Mouse (Mus musculus): Measurements from ENCODE around the gene Cep95. TPM values are rescaled to one million over a fixed set of nuclear protein-coding genes. Genes with fewer than 3 reads are reported as not detected.
"Not testable (repeated sequence)": the region's sequence is repeated elsewhere in the genome, so short reads cannot be mapped to it uniquely, and the experiment has no call there.

Gene Cep95
- total RNA-seq, 2 experiments from 2014 or later: 5.9 to 7.3 TPM

DNA sequence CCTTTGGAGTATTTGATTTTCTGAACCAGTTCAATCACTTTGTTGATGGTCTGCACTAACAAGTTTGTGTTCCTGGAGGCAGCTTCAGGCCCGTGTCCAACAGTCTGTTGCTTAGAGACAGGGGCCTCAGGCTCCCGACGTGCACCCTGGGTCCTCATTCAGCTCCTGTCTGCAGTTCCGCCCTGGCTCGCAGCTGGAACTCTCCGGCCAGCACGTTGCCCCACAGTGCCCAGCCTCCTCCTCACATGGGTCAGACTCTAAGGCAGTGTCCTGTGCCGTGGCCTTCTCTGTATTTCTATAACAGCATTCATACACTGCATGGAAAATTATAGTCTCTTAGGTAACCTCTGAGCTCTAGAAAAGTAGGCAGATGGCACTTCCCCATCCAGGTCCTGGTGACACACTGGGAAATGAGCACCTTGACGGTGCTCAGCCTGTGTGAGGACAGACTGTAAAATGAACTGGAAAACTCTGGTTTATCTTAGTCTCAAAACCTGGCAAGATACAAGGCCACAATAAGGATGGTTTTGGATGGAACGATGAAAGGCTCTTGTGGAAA lies 13.1 kb downstream of the Cep95 start:
- DNase-seq (ENCODE audit: low spot score): no peak
- intact Hi-C loops (cut with DNase I): no loop called here

DNA sequence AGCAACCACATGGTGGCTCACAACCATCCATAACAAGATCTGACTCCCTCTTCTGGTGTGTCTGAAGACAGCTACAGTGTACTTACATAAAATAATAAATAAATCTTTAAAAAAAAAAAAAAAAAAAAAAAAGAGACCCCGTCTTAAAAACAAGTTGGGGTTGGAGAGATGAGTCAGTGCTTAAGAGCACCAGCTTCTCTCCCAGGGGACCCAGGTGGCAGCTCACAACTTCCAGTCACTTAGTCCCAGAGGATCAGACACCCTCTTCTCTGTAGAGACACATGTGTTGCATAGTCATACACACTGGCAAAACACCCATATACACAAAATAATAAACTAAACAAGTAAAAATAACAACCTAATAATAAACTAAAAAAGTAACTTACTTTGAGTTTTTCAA lies 18.4 kb downstream of the Cep95 start:
- DNase-seq (ENCODE audit: low spot score); intact Hi-C loops (cut with DNase I): not testable (repeated sequence)

DNA sequence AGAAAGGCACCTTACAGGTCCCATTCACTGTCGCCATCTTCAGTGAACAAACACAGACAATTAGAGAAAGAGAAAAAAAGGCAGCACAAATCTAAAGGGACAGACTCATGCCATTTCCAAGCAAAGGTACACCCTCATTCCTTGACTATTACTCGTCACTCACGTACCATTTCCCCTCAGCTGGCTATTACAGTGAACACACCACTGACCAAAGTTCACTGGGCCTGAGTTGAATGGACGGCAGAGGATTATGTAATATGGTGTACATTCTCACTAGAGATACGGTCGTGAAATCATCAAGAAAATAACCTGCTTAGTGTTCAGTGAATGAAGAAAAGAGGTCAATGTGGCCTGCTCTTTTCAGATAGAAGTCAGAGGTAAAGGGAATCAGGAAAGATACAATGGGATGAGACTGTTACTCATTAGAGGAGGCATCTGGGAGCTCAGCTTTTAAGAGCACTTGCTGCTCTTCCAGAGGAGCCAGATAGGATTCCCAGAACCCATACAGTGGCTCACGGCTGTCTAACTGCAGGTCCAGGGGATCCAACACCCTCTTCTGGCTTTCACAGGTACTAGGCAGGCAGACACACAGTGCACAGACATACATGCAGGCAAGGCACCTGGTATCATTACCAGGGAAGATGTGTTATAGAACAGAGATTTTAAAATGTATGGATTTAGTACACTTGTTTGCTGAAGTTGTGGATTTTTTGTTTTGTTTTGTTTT lies 23.5 kb downstream of the Cep95 start:
- intact Hi-C loops (cut with DNase I): no loop called here
- DNase-seq (ENCODE audit: low spot score): no peak

- no peak for DNase-seq (ENCODE audit: low spot score)
- intact Hi-C loops (cut with DNase I): no loop called here
Observed at GRCm38 (mm10) chr11:106814601-106815320, 25.7 kb downstream of the Cep95 start.

- intact Hi-C loops (cut with DNase I): no loop called here
- no peak for DNase-seq (ENCODE audit: low spot score)
Observed at GRCm38 (mm10) chr11:106815331-106815730, 26.3 kb downstream of the Cep95 start.

DNA sequence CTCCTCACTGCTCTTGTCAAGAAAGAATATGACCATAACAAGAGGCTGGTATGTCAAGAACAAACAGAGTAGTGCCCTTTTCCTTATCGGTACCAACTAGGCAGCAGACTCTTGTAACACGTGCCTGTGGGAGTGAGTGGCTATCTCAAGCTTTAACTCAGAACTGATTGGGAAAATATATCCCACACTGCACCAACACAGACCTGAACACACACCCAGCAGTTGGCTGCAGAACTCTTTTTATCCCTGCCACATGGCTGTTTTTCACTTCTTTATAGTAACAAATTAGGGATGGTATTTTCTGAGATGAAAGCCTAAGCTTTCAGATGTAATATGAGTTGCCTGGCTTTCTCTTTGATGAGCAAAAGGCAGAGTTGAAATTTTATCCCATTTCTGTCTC lies 26.7 kb downstream of the Cep95 start:
- no peak for DNase-seq (ENCODE audit: low spot score)
- intact Hi-C loops (cut with DNase I): no loop called here

- intact Hi-C loops (cut with DNase I): no loop called here
- no peak for DNase-seq (ENCODE audit: low spot score)
Observed at GRCm38 (mm10) chr11:106816316-106816715, 27.3 kb downstream of the Cep95 start.

- intact Hi-C loops (cut with DNase I): no loop called here
- no peak for DNase-seq (ENCODE audit: low spot score)
Observed at GRCm38 (mm10) chr11:106817156-106817555, 28.1 kb downstream of the Cep95 start.

DNA sequence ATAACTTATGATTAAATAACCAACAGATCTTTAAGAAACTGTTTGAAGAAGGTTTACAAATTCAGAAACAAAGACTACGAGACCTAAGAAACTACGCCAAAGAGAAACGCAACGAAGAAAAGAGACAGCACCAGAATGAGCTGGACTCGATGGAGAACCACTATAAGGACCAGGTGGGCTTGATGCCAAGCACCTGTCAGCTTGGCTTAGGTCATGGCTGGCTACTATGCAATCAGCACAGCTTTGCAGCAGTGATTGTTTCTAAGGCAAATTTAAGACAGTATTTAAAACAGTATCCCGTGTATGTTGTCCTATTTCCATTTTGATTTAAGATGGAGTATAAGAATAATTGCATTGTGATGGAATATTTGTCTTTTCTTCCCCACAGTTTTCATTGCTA lies 28.8 kb downstream of the Cep95 start:
- DNase-seq (ENCODE audit: low spot score): no peak
- intact Hi-C loops (cut with DNase I): no loop called here

GRCm38 (mm10) chr11:106818341-106818740 lies 29.3 kb downstream of the Cep95 start:
- intact Hi-C loops (cut with DNase I): no loop called here
- no peak for DNase-seq (ENCODE audit: low spot score)

GRCm38 (mm10) chr11:106819595-106819994 lies 30.5 kb downstream of the Cep95 start:
- DNase-seq (ENCODE audit: low spot score): no peak
- intact Hi-C loops (cut with DNase I): no loop called here

DNA sequence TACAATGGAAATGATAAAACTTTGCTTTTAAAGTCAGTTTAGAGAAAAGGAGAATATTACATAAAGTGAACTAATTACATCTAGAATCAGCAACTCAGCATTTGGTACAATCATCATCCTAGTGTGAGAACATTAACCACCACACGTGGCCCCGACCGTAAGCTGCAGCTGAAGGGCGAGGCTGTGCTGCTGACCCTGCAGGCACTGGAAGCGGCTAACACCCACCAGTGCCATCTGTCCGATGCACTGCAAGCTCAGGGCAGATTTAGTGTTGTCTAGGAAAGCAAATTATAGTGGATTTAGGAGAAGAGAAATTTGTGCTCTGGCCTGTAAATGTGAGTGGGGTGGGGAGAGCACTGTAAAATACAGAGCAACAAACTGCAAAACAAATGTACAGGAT lies 31.2 kb downstream of the Cep95 start:
- no peak for DNase-seq (ENCODE audit: low spot score)
- intact Hi-C loops (cut with DNase I): no loop called here

- peak; percentile 53 for DNase-seq (ENCODE audit: low spot score)
- intact Hi-C loops (cut with DNase I): no loop called here
Observed at GRCm38 (mm10) chr11:106820972-106821371, 31.9 kb downstream of the Cep95 start.

GRCm38 (mm10) chr11:106821397-106821796 lies 32.3 kb downstream of the Cep95 start:
- intact Hi-C loops (cut with DNase I): no loop called here
- DNase-seq (ENCODE audit: low spot score): no peak

GRCm38 (mm10) chr11:106822491-106822890 lies 33.4 kb downstream of the Cep95 start:
- intact Hi-C loops (cut with DNase I): no loop called here
- DNase-seq (ENCODE audit: low spot score): no peak

DNA sequence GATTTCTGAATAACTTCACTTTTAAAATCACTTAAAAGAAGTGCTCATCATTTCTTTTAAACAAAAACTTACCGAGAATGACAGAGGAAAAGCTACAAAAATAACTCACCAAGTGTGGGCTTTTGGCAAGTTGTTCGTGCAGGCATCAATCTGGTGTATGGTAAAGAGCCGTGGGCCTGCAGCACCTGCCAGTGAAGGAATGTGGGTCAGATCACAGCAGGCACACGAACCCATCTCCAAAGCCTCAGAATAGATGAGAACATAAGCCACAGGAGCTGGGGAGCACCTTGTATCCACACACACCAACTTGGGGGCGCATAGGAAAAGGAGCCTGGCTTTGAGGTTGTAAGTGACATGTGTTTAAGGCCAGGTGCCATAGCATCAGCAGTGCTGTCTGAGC lies 33.9 kb downstream of the Cep95 start:
- DNase-seq (ENCODE audit: low spot score): no peak
- intact Hi-C loops (cut with DNase I): no loop called here

DNA sequence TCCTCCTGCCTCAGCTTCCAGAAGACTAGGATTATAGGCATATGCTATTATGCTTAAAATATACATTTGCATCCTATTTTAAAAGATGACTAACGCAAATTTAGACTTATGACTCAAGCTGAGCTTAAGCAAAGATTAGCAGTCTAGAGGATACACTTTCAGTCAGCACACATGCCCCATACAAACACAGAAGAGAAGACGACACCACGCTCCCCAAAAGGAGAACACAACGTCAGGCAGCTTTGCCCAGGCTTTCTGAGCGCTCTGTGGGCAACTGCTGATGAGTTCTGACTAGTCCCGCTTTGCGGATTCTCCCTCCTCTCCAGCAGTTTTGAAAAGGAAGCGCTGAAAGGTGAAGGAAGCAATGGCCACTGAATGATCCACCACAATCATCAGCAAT lies 34.7 kb downstream of the Cep95 start:
- intact Hi-C loops (cut with DNase I): no loop called here
- no peak for DNase-seq (ENCODE audit: low spot score)

DNA sequence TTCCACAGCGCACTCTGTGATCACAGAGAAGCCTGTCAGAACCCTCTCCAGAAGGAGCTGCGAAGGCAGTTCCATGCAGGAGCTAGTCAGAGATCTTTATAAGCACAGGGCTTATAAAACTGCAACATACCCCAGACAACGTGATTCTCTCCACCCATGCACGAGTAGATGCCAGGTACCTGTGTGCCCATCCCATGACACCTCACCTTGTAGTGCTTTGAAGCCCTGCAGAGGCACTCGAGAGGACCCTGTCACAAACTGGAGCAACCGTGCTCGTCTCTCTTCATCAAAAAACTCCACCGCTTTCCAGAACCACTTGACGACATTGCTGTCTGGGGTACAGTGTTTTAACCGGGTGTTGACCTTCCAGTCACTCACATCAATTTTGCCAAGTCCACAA lies 35.4 kb downstream of the Cep95 start:
- no peak for DNase-seq (ENCODE audit: low spot score)
- intact Hi-C loops (cut with DNase I): no loop called here

- intact Hi-C loops (cut with DNase I): no loop called here
- DNase-seq (ENCODE audit: low spot score): no peak
Observed at GRCm38 (mm10) chr11:106828079-106828478, 39.0 kb downstream of the Cep95 start.

GRCm38 (mm10) chr11:106842002-106842401 lies 53.0 kb downstream of the Cep95 start:
- intact Hi-C loops (cut with DNase I): no loop called here
- no peak for DNase-seq (ENCODE audit: low spot score)

DNA sequence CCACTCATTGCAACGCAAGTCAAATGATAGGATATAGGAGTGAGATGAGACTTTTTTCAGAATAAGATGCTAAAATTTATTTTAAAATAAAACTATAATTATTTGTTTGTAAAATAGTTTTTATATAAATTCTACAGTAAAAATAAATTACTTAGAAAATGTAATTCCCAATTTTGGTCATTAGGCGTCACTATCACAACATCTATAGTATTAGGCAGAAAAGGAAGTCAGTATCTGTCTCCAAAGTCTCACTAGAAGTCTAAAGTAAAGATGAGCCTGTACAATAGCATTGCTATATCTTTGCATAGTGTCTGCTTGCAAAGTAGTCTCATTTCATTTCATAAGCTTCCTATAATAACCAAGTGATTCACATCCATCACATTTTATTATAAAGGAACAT lies 62.4 kb downstream of the Cep95 start:
- intact Hi-C loops (cut with DNase I): loop anchor here (2.0 to 5.0 kb wide), 2 partner anchors 61 to 191 kb away; no protein-coding TSS in a partner anchor
- no peak for DNase-seq (ENCODE audit: low spot score)
